Mouse (Mus musculus) effector memory CD4-positive, alpha-beta T cell, adult 5 months (primary cell): ENCODE results near the gene Rhbdd1. TPM values are rescaled to one million over a fixed set of nuclear protein-coding genes. Genes with fewer than 3 reads are reported as not detected.

Source experiments
- polyA plus RNA-seq: library from polyadenylated mRNA; unstranded; fragments of 100-300 nt; shearing (Covaris generic); gene quantifications from one replicate; pipeline ENCODE4 v1.2.1, GENCODE M21; 2017

Gene Rhbdd1
- 24.8 TPM for polyA plus RNA-seq

GRCm38 (mm10) chr1:82316111-82316745, at the start of gene Rhbdd1:
TSS of gene Rhbdd1 (plus strand) at chr1:82316452.

GRCm38 (mm10) chr1:82291151-82291797, 25.0 kb upstream of the Rhbdd1 start, which contains the start of gene Irs1:
TSS of gene Irs1 (minus strand) at chr1:82291416.

Other genes starting within 250 kb of the Rhbdd1 start
- gene Gm9747, start 83.3 kb upstream of the Rhbdd1 start, polyA plus RNA-seq = not detected
- not detected for gene Irs1, start 25.0 kb upstream of the Rhbdd1 start, polyA plus RNA-seq